Mouse (Mus musculus) brain, embryonic 14.5 days (tissue): ENCODE measurements around the gene Slc25a47.

ENCODE experiments used
- CTCF ChIP-seq: fragments of 200-500 bp; IDR thresholded peaks from 2 replicates; pipeline ENCODE4 v1.5.1; 2012; ENCODE audit warnings: inconsistent platforms, mild to moderate bottlenecking, moderate library complexity, borderline replicate concordance; ENCODE audit not compliant: insufficient read depth, insufficient read length; ENCODE audit errors: extremely low read depth
- POLR2A ChIP-seq: fragments of 200-500 bp; IDR thresholded peaks from 2 replicates; pipeline ENCODE4 v1.6.1; 2012; ENCODE audit warnings: mild to moderate bottlenecking, inconsistent platforms, borderline replicate concordance; ENCODE audit not compliant: poor library complexity, insufficient read depth, insufficient read length, severe bottlenecking; ENCODE audit errors: extremely low read depth

DNA sequence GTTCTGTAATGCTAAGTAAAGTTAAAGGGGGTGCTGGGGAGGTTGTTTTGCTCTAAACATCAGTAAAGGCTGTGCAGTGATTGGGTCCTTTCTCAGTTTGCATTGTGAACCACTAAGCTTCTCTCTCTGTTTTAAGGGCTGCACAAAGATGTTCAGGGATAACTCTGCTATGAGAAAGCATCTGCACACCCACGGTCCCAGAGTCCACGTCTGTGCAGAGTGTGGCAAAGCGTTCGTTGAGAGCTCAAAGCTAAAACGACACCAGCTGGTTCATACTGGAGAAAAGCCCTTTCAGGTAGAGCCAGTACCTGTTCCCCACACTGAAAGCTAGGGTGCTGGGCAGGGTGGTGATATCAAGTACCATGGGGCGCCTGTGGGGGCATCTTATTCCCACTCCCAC is 21.4 kb upstream of the Slc25a47 start:
- TF ChIP-seq POLR2A: no peak
- TF ChIP-seq CTCF: no peak
